Mouse (Mus musculus) lung, postnatal 0 days (tissue): ENCODE measurements at regions not wholly inside any gene's neighbourhood (a gene's known extent, or its start where the extent isn't known, plus 50 kb on each side); places are given as distances from the start of the nearest gene placed in this dataset.

Experiments
- ATAC-seq: fragments of 200-750 bp; cut with Nextera tagmentation; 2 replicates; pipeline ENCODE4 v1.8.0; 2017; ENCODE audit warnings: moderate library complexity
- DNase-seq: peaks from one replicate; pipeline ENCODE4 v3.0.0-alpha.2; 2016; ENCODE audit warnings: low spot score
- H3K27ac ChIP-seq: fragments of 300-500 bp; sonication (generic); 2 replicates; pipeline ENCODE4 v1.5.1; 2014; ENCODE audit warnings: antibody characterized with exemption, mild to moderate bottlenecking, low read length, mixed read lengths
- H3K27me3 ChIP-seq: fragments of 300-500 bp; sonication (generic); replicated peaks from 2 replicates; pipeline ENCODE4 v1.6.1; 2014; ENCODE audit warnings: low read length, mixed read lengths; ENCODE audit not compliant: insufficient read depth
- H3K36me3 ChIP-seq: fragments of 300-500 bp; sonication (generic); 2 replicates; pipeline ENCODE4 v1.6.1; 2014; ENCODE audit warnings: low read length, mixed read lengths; ENCODE audit not compliant: insufficient read depth
- H3K4me1 ChIP-seq: fragments of 300-500 bp; sonication (generic); 2 replicates; pipeline ENCODE4 v1.6.1; 2014; ENCODE audit warnings: antibody characterized with exemption, low read depth, low read length, mixed read lengths; ENCODE audit not compliant: insufficient read depth
- H3K4me2 ChIP-seq: fragments of 300-500 bp; sonication (generic); replicated peaks from 2 replicates; pipeline ENCODE4 v1.6.1; 2014; ENCODE audit warnings: low read depth, mild to moderate bottlenecking, low read length, moderate library complexity, mixed read lengths
- H3K4me3 ChIP-seq: fragments of 300-500 bp; sonication (generic); 2 replicates; pipeline ENCODE4 v1.5.1; 2014; ENCODE audit warnings: low read depth, low read length
- H3K9ac ChIP-seq: fragments of 300-500 bp; sonication (generic); replicated peaks from 2 replicates; pipeline ENCODE4 v1.6.1; 2014; ENCODE audit warnings: low read depth, mild to moderate bottlenecking
- H3K9me3 ChIP-seq: fragments of 300-500 bp; sonication (generic); 2 replicates; pipeline ENCODE4 v1.6.1; 2016; ENCODE audit warnings: low read length, mixed read lengths
- CTCF ChIP-seq: IDR thresholded peaks from 2 replicates; pipeline ENCODE4 v1.5.1; 2016; ENCODE audit warnings: antibody characterized with exemption, mild to moderate bottlenecking
- EP300 ChIP-seq: IDR thresholded peaks from 2 replicates; pipeline ENCODE4 v1.6.1; 2016; ENCODE audit warnings: antibody characterized with exemption, mild to moderate bottlenecking, control low read depth
- WGBS: fragments of 180-500 bp; shearing (Covaris S2); extraction: QIAGEN DNeasy Blood & Tissue Kit; methylation state at CpG from one replicate; pipeline ENCODE4 v1.1.7; 2014; 5-methylcytosine and 5-hydroxymethylcytosine counted together

- TF ChIP-seq CTCF (no peak), EP300 (no peak)
- no peak overlapping the region for H3K4me3 ChIP-seq
- WGBS: 75% methylated on average over 4 of the region's 4 CpGs
- H3K9me3 ChIP-seq: no peaks in the 10 kb centered on the region
- DNase-seq: no peak
- no peak for ATAC-seq
- no peaks in the 10 kb centered on the region for H3K36me3 ChIP-seq
- H3K9ac ChIP-seq: no peak overlapping the region
- H3K4me1 ChIP-seq: no peaks in the 10 kb centered on the region
- H3K27ac ChIP-seq: no peak overlapping the region
- no peaks in the 10 kb centered on the region for H3K27me3 ChIP-seq
- H3K4me2 ChIP-seq: no peak overlapping the region
Measured at GRCm38 (mm10) chr14:24986404-24986803, 472.6 kb upstream of the Zmiz1 start.

- DNase-seq: peak; percentile 60
- peak; percentile 44; the same call in 1 of the 2 replicates for TF ChIP-seq EP300
- no peak for TF ChIP-seq CTCF
Measured at GRCm38 (mm10) chr14:24993751-24994658, 465.0 kb upstream of the Zmiz1 start.

GRCm38 (mm10) chr14:24995226-24995625 is 463.8 kb upstream of the Zmiz1 start:
- no peaks in the 10 kb centered on the region for H3K36me3 ChIP-seq
- no peak overlapping the region for H3K4me3 ChIP-seq
- TF ChIP-seq CTCF: no peak
- TF ChIP-seq EP300: no peak
- H3K4me2 ChIP-seq: no peak overlapping the region
- H3K9ac ChIP-seq: no peak overlapping the region
- H3K9me3 ChIP-seq: no peaks in the 10 kb centered on the region
- H3K4me1 ChIP-seq: peaks cover 5% of the 10 kb centered on the region; the same call in 1 of the 2 replicates
- DNase-seq: no peak
- ATAC-seq: no peak
- no peaks in the 10 kb centered on the region for H3K27me3 ChIP-seq
- no peak overlapping the region for H3K27ac ChIP-seq
- 74% methylated on average over 7 of the region's 7 CpGs for WGBS

More at GRCm38 (mm10) chr14:24993751-24994658, 465.0 kb upstream of the Zmiz1 start:
- ATAC-seq: peak; percentile 86
- no peaks in the 10 kb centered on the region for H3K27me3 ChIP-seq
- H3K4me2 ChIP-seq: no peak overlapping the region
- H3K27ac ChIP-seq: no peak overlapping the region
- no peak overlapping the region for H3K4me3 ChIP-seq
- no peaks in the 10 kb centered on the region for H3K36me3 ChIP-seq
- no peak overlapping the region for H3K9ac ChIP-seq
- no peaks in the 10 kb centered on the region for H3K9me3 ChIP-seq
- 24% methylated on average over 21 of the region's 21 CpGs for whole genome bisulfite sequencing
- peaks cover 5% of the 10 kb centered on the region; the same call in 1 of the 2 replicates for H3K4me1 ChIP-seq

- Histone ChIP-seq H3K4me1 (peaks cover 5% of the 10 kb centered on the region; the same call in 1 of the 2 replicates), H3K27ac (no peak overlapping the region), H3K4me3 (no peak overlapping the region), H3K9me3 (no peaks in the 10 kb centered on the region), H3K27me3 (no peaks in the 10 kb centered on the region), H3K36me3 (no peaks in the 10 kb centered on the region), H3K4me2 (no peak overlapping the region), H3K9ac (no peak overlapping the region)
- WGBS: 59% methylated on average over 14 of the region's 14 CpGs
- DNase-seq (no peak), ATAC-seq (no peak)
- TF ChIP-seq CTCF: no peak
- no peak for TF ChIP-seq EP300
Measured at GRCm38 (mm10) chr14:24997786-24998509, 461.0 kb upstream of the Zmiz1 start.

- Histone ChIP-seq H3K36me3 (no peaks in the 10 kb centered on the region), H3K9me3 (no peaks in the 10 kb centered on the region), H3K9ac (no peak overlapping the region), H3K27me3 (no peaks in the 10 kb centered on the region), H3K4me3 (no peak overlapping the region), H3K4me1 (peaks cover 4% of the 10 kb centered on the region; the same call in 1 of the 2 replicates), H3K27ac (no peak overlapping the region), H3K4me2 (no peak overlapping the region)
- 46% methylated on average over 3 of the region's 3 CpGs for WGBS
- ATAC-seq (no peak), DNase-seq (no peak)
- no peak for TF ChIP-seq CTCF
- no peak for TF ChIP-seq EP300
Measured at GRCm38 (mm10) chr14:24999008-24999572, 459.9 kb upstream of the Zmiz1 start.
